Mouse (Mus musculus): Measurements from ENCODE around the gene Tmem205. TPM values are rescaled to one million over a fixed set of nuclear protein-coding genes. Genes with fewer than 3 reads are reported as not detected.
A peak's percentile ranks its signal among the peaks of the same experiment; 100 is the strongest.

Gene Tmem205
- polyA plus RNA-seq, 1 experiment from 2014 or later, result 58.8 TPM

GRCm38 (mm10) chr9:21961366-21961980, 34.1 kb upstream of the Tmem205 start:
- 2% methylated on average over 35 of the region's 35 CpGs for WGBS
- H3K4me1 ChIP-seq (ENCODE audit: control insufficient read depth in 2 of 2, insufficient read depth in 2 of 2, low read length in 2 of 2), result peaks cover 20 to 39% of the 10 kb centered on the region in 2 experiments
- H3K4me3 ChIP-seq (ENCODE audit: control insufficient read depth in 1 of 2, insufficient read depth in 1 of 2, low read depth in 1 of 2, low read length in 2 of 2), result peak overlapping the region; percentile 31 to 46
- ATAC-seq (ENCODE audit: insufficient number of reproducible peaks, insufficient read depth, low FRiP score, low read depth), result no peak
- H3K9ac ChIP-seq (ENCODE audit: low read length), result peak overlapping the region; percentile 67; the same call in 1 of the 2 replicates
- 0 out of 2 replicates have a peak, but pooled peaks cover 9% of the 10 kb centered on the region for H3K36me3 ChIP-seq (ENCODE audit: control insufficient read depth, insufficient read depth, low read length)
- H3K27ac ChIP-seq (replicated peaks in 1 of 2; ENCODE audit: control insufficient read depth in 1 of 2, insufficient read depth in 1 of 2, low read depth in 2 of 2, low read length in 2 of 2), result no peak overlapping the region
- H3K4me2 ChIP-seq (ENCODE audit: low read length), result peak overlapping the region; percentile 77
- H3K9me3 ChIP-seq (ENCODE audit: control insufficient read depth, low read length), result no peaks in the 10 kb centered on the region
- peaks cover 19% of the 10 kb centered on the region for H3K27me3 ChIP-seq (ENCODE audit: control insufficient read depth, insufficient read depth, low read length)

DNA sequence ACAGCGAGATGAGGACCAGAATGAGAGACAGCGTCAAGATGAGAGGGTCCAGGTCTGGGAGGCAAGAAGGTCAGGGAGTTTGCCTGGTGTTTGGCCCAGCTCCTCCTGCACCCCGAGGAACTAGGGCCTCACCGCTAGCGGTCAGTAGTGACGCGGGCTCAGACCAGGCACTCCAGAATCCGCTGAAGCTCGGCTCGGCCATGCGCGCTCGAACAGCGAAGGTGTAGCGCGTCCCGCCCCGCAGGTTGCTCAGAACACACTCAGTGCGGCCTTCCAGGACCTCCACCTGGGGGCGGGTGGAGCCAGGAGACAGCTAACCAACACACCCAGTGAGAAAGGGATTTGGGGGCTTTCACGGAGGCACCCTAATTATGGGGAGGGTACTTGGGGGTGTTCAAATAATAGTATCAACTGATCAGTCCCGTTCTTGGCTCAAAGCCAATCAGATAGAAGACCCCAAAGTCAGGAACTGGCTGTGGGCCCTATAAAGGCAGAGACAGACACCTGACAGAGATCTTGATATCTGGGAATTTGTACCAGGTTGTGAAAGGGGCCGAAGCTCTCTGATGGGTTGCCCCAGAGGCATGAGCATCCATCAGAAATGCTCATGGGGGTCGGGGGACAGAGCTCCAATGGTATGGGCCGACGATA, 33.3 kb upstream of the Tmem205 start:
- peak overlapping the region; percentile 77 for H3K4me2 ChIP-seq (ENCODE audit: low read length)

GRCm38 (mm10) chr9:21960135-21960534, 32.8 kb upstream of the Tmem205 start:
- Histone ChIP-seq H3K4me1 (ENCODE audit: control insufficient read depth in 2 of 2, insufficient read depth in 2 of 2, low read length in 2 of 2) (peaks cover 20 to 42% of the 10 kb centered on the region in 2 experiments), H3K36me3 (ENCODE audit: control insufficient read depth, insufficient read depth, low read length) (0 out of 2 replicates have a peak, but pooled peaks cover 9% of the 10 kb centered on the region), H3K4me3 (ENCODE audit: control insufficient read depth in 1 of 2, insufficient read depth in 1 of 2, low read depth in 1 of 2, low read length in 2 of 2) (no peak overlapping the region), H3K9me3 (ENCODE audit: control insufficient read depth, low read length) (no peaks in the 10 kb centered on the region), H3K9ac (ENCODE audit: low read length) (no peak overlapping the region), H3K27ac (replicated peaks in 1 of 2; ENCODE audit: control insufficient read depth in 1 of 2, insufficient read depth in 1 of 2, low read depth in 2 of 2, low read length in 2 of 2) (no peak overlapping the region), H3K27me3 (ENCODE audit: control insufficient read depth, insufficient read depth, low read length) (peaks cover 19% of the 10 kb centered on the region), H3K4me2 (ENCODE audit: low read length) (peak overlapping the region; percentile 77; the same call in 1 of the 2 replicates)
- ATAC-seq (ENCODE audit: insufficient number of reproducible peaks, insufficient read depth, low FRiP score, low read depth), result no peak
- 55% methylated on average over 9 of the region's 9 CpGs for WGBS

More for the DNA sequence above, 33.3 kb upstream of the Tmem205 start:
- Histone ChIP-seq H3K9ac (ENCODE audit: low read length) (no peak overlapping the region), H3K4me1 (ENCODE audit: control insufficient read depth in 2 of 2, insufficient read depth in 2 of 2, low read length in 2 of 2) (peaks cover 20 to 42% of the 10 kb centered on the region in 2 experiments), H3K27me3 (ENCODE audit: control insufficient read depth, insufficient read depth, low read length) (peaks cover 19% of the 10 kb centered on the region), H3K9me3 (ENCODE audit: control insufficient read depth, low read length) (no peaks in the 10 kb centered on the region), H3K4me3 (ENCODE audit: control insufficient read depth in 1 of 2, insufficient read depth in 1 of 2, low read depth in 1 of 2, low read length in 2 of 2) (no peak overlapping the region; a peak in 1 of 4 replicates), H3K36me3 (ENCODE audit: control insufficient read depth, insufficient read depth, low read length) (0 out of 2 replicates have a peak, but pooled peaks cover 9% of the 10 kb centered on the region), H3K27ac (replicated peaks in 1 of 2; ENCODE audit: control insufficient read depth in 1 of 2, insufficient read depth in 1 of 2, low read depth in 2 of 2, low read length in 2 of 2) (no peak overlapping the region)
- WGBS, result 13% methylated on average over 26 of the region's 26 CpGs
- no peak for ATAC-seq (ENCODE audit: insufficient number of reproducible peaks, insufficient read depth, low FRiP score, low read depth)

DNA sequence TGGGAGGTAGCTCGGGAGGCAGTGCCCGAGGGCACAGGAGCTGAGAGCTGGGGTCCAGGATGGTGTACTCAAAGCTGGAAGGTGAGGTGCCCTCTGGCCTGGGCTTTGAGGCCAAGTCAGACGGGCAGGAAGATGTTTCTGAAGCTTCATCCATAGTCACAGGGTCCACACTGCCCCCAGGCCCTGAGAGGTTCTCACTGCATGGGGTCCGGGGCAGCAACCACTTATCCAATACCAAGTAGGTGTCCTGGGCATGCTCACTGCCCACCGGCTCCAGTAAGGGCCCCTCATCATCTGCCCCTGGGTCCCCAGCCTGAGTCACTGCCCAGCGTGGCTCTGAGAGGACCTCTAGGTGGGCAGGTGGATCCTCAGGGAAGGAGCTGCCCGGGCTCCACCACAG, 31.9 kb upstream of the Tmem205 start:
- WGBS, result 91% methylated on average over 7 of the region's 7 CpGs
- no peak overlapping the region for H3K27ac ChIP-seq (replicated peaks in 1 of 2; ENCODE audit: control insufficient read depth in 1 of 2, insufficient read depth in 1 of 2, low read depth in 2 of 2, low read length in 2 of 2)
- peaks cover 19% of the 10 kb centered on the region for H3K27me3 ChIP-seq (ENCODE audit: control insufficient read depth, insufficient read depth, low read length)
- no peaks in the 10 kb centered on the region for H3K9me3 ChIP-seq (ENCODE audit: control insufficient read depth, low read length)
- H3K36me3 ChIP-seq (ENCODE audit: control insufficient read depth, insufficient read depth, low read length), result 0 out of 2 replicates have a peak, but pooled peaks cover 9% of the 10 kb centered on the region
- no peak overlapping the region for H3K9ac ChIP-seq (ENCODE audit: low read length)
- ATAC-seq (ENCODE audit: insufficient number of reproducible peaks, insufficient read depth, low FRiP score, low read depth), result no peak
- peaks cover 20 to 42% of the 10 kb centered on the region in 2 experiments for H3K4me1 ChIP-seq (ENCODE audit: control insufficient read depth in 2 of 2, insufficient read depth in 2 of 2, low read length in 2 of 2)
- no peak overlapping the region for H3K4me2 ChIP-seq (ENCODE audit: low read length)
- H3K4me3 ChIP-seq (ENCODE audit: control insufficient read depth in 1 of 2, insufficient read depth in 1 of 2, low read depth in 1 of 2, low read length in 2 of 2), result no peak overlapping the region

DNA sequence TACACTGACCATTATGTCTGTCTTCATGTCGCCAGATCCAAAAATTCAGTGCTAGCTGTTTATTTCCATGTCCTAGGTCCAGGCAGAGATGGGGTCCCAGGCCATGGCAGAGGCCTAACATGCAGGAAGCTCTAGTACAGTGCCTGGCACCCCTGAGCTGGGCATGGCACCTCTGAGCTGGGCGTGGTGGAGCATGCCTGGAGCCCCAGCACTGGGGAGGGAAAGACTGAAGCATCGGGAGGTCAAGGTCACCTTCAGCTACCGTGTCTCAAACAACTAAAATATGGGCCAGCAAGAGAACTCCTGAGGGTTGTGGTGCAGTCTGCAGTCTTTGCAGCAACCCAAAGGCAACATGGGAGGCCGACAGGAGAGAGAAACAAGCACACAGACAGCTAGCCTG, 31.0 kb upstream of the Tmem205 start:
- 64% methylated on average over 5 of the region's 5 CpGs for WGBS
- Histone ChIP-seq H3K4me3 (ENCODE audit: control insufficient read depth in 1 of 2, insufficient read depth in 1 of 2, low read depth in 1 of 2, low read length in 2 of 2) (no peak overlapping the region), H3K9ac (ENCODE audit: low read length) (no peak overlapping the region)

GRCm38 (mm10) chr9:21955570-21956281, 28.4 kb upstream of the Tmem205 start, which contains the start of gene Swsap1:
Swsap1 (plus strand) TSS chr9:21955755.
- H3K9me3 ChIP-seq (ENCODE audit: control insufficient read depth, low read length), result no peaks in the 10 kb centered on the region
- under 1% methylated on average over 53 of the region's 54 CpGs for WGBS

More for the DNA sequence above, 31.0 kb upstream of the Tmem205 start:
- H3K27ac ChIP-seq (replicated peaks in 1 of 2; ENCODE audit: control insufficient read depth in 1 of 2, insufficient read depth in 1 of 2, low read depth in 2 of 2, low read length in 2 of 2), result no peak overlapping the region
- ATAC-seq (ENCODE audit: insufficient number of reproducible peaks, insufficient read depth, low FRiP score, low read depth), result no peak
- peaks cover 19% of the 10 kb centered on the region for H3K27me3 ChIP-seq (ENCODE audit: control insufficient read depth, insufficient read depth, low read length)
- H3K4me2 ChIP-seq (ENCODE audit: low read length), result no peak overlapping the region
- H3K36me3 ChIP-seq (ENCODE audit: control insufficient read depth, insufficient read depth, low read length), result 0 out of 2 replicates have a peak, but pooled peaks cover 9% of the 10 kb centered on the region
- H3K9me3 ChIP-seq (ENCODE audit: control insufficient read depth, low read length), result no peaks in the 10 kb centered on the region
- H3K4me1 ChIP-seq (ENCODE audit: control insufficient read depth in 2 of 2, insufficient read depth in 2 of 2, low read length in 2 of 2), result peaks cover 16 to 36% of the 10 kb centered on the region in 2 experiments

GRCm38 (mm10) chr9:21955225-21955569, 27.8 kb upstream of the Tmem205 start:
- H3K9me3 ChIP-seq (ENCODE audit: control insufficient read depth, low read length), result no peaks in the 10 kb centered on the region
- 0 out of 2 replicates have a peak, but pooled peaks cover under 1% of the 10 kb centered on the region for H3K27me3 ChIP-seq (ENCODE audit: control insufficient read depth, insufficient read depth, low read length)
- peak overlapping the region; percentile 69 for H3K4me2 ChIP-seq (ENCODE audit: low read length)
- peak overlapping the region; percentile 59 to 74 for H3K4me3 ChIP-seq (ENCODE audit: control insufficient read depth in 1 of 2, insufficient read depth in 1 of 2, low read depth in 1 of 2, low read length in 2 of 2)
- 0 out of 2 replicates have a peak, but pooled peaks cover 9% of the 10 kb centered on the region for H3K36me3 ChIP-seq (ENCODE audit: control insufficient read depth, insufficient read depth, low read length)
- WGBS, result 2% methylated on average over 18 of the region's 18 CpGs
- H3K9ac ChIP-seq (ENCODE audit: low read length), result peak overlapping the region; percentile 77
- 0 out of 2 replicates have a peak, but pooled peaks have one; percentile 36 for ATAC-seq (ENCODE audit: insufficient number of reproducible peaks, insufficient read depth, low FRiP score, low read depth)
- peak overlapping the region; percentile 78 to 86 for H3K27ac ChIP-seq (replicated peaks in 1 of 2; ENCODE audit: control insufficient read depth in 1 of 2, insufficient read depth in 1 of 2, low read depth in 2 of 2, low read length in 2 of 2)
- peaks cover 3 to 10% of the 10 kb centered on the region in 2 experiments; a peak in 2 of 4 replicates for H3K4me1 ChIP-seq (ENCODE audit: control insufficient read depth in 2 of 2, insufficient read depth in 2 of 2, low read length in 2 of 2)

More at GRCm38 (mm10) chr9:21955570-21956281, 28.4 kb upstream of the Tmem205 start, which contains the start of gene Swsap1:
- Histone ChIP-seq H3K27me3 (ENCODE audit: control insufficient read depth, insufficient read depth, low read length) (peaks cover 6% of the 10 kb centered on the region), H3K4me1 (ENCODE audit: control insufficient read depth in 2 of 2, insufficient read depth in 2 of 2, low read length in 2 of 2) (peaks cover 3 to 12% of the 10 kb centered on the region in 2 experiments; a peak in 3 of 4 replicates), H3K4me3 (ENCODE audit: control insufficient read depth in 1 of 2, insufficient read depth in 1 of 2, low read depth in 1 of 2, low read length in 2 of 2) (peak within 1 kb of the TSS; percentile 59 to 74), H3K9ac (ENCODE audit: low read length) (peak within 1 kb of the TSS; percentile 77), H3K4me2 (ENCODE audit: low read length) (peak within 1 kb of the TSS; percentile 69), H3K36me3 (ENCODE audit: control insufficient read depth, insufficient read depth, low read length) (0 out of 2 replicates have a peak, but pooled peaks cover 9% of the 10 kb centered on the region), H3K27ac (replicated peaks in 1 of 2; ENCODE audit: control insufficient read depth in 1 of 2, insufficient read depth in 1 of 2, low read depth in 2 of 2, low read length in 2 of 2) (peak within 1 kb of the TSS; percentile 86 to 91)
- ATAC-seq (ENCODE audit: insufficient number of reproducible peaks, insufficient read depth, low FRiP score, low read depth), result peak; percentile 96

All from heart, embryonic 14.5 days (tissue).